Mouse (Mus musculus): ENCODE measurements around the gene 5730455P16Rik. TPM values are rescaled to one million over a fixed set of nuclear protein-coding genes. Genes with fewer than 3 reads are reported as not detected.

5730455P16Rik gene
- total and polyA plus RNA-seq, 3 experiments = 12.7 to 19.7 (median 15.0) TPM

DNA sequence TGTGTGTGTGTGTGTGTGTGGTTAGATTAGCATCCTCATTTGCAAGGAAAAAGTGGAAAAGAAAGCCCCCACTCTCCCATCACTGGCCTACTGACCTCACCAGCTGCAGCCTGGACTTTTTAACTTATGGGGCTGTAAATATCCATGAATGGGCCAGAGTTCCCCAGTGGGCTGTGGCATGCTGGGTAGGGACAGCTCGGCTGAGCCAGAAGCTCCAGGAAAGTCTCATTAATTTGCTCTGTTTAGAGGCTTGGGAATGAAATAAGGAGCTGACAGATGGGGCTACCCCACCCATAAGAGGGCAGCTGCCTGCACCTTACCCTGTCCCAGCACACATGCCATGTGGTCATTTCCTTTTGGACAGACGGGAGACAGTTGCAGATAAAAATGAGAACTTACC lies 65.8 kb downstream of the 5730455P16Rik start:
- no peak for DNase-seq (ENCODE audit: extremely low read depth)
- Histone ChIP-seq H3K9me3 (replicated peaks; ENCODE audit: low read length) (no peaks in the 10 kb centered on the region), H3K4me3 (replicated peaks in 1 of 3; ENCODE audit: low read depth in 2 of 3, low read length in 2 of 3, poor library complexity in 1 of 3) (no peak overlapping the region), H3K27ac (ENCODE audit: insufficient read depth, low read depth) (no peak overlapping the region), H3K4me1 (ENCODE audit: control insufficient read depth in 1 of 2, insufficient read depth in 2 of 2) (no peaks in the 10 kb centered on the region), H3K36me3 (replicated peaks in 1 of 2; ENCODE audit: control insufficient read depth in 1 of 2, insufficient read depth in 1 of 2, low read length in 1 of 2) (no peaks in the 10 kb centered on the region), H3K79me2 (replicated peaks; ENCODE audit: control insufficient read depth, extremely low read depth, insufficient read depth, poor library complexity, severe bottlenecking) (no peaks in the 10 kb centered on the region), H3K9ac (ENCODE audit: insufficient read depth, low read depth) (no peak overlapping the region), H3K27me3 (replicated peaks) (peaks cover 70% of the 10 kb centered on the region), H3K4me2 (ENCODE audit: insufficient read depth, low read depth, poor library complexity, severe bottlenecking) (no peak overlapping the region)
- dilution Hi-C loops (cut with MboI; ENCODE audit: extremely low pct_ligation_motif_present, extremely low pct_unique_long_range_greater_than_20kb, low sequenced_read_pairs) (no loop called here), in situ Hi-C loops (cut with MboI; ENCODE audit: low pct_ligation_motif_present, low pct_unique_long_range_greater_than_20kb, low sequenced_read_pairs) (no loop called here)
- no peak for TF ChIP-seq USF1 (IDR thresholded peaks at IDR 0.05; ENCODE audit: low read depth, low read length)
- TF ChIP-seq IRF4 (IDR thresholded peaks at IDR 0.05; ENCODE audit: low read depth, low read length) = no peak
- TF ChIP-seq JUND (conservative IDR thresholded peaks at IDR 0.05; ENCODE audit: low read depth, low read length) = no peak
- no peak for TF ChIP-seq TCF12 (IDR thresholded peaks at IDR 0.05; ENCODE audit: low read depth, low read length)
- no peak for TF ChIP-seq KAT2A (IDR thresholded peaks at IDR 0.05; ENCODE audit: insufficient replicate concordance, low read length)

DNA sequence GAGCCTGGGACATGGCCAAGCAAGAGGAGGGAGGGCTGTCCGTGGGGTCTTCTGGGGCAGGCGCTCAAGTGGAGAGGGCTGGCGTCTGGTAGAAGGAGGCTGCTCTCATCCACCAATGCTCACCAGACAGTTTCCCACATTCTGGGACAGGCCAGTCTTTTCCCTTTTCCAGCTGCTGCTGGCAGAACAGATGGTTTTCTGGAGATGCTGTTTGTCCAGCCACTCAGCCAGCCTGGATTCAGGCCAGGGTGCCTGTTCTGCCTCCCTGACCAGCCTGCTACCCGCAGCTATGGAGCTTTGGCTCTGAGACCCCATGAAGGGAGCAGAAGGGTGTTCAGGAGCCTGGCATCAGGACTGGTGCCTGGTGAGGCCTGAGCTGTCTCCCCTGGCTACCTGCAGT lies 66.6 kb downstream of the 5730455P16Rik start:
- no peaks in the 10 kb centered on the region for H3K9me3 ChIP-seq (replicated peaks; ENCODE audit: low read length)
- H3K4me1 ChIP-seq (ENCODE audit: control insufficient read depth in 1 of 2, insufficient read depth in 2 of 2) = no peaks in the 10 kb centered on the region
- H3K9ac ChIP-seq (ENCODE audit: insufficient read depth, low read depth) = no peak overlapping the region
- DNase-seq (ENCODE audit: extremely low read depth) = no peak
- H3K36me3 ChIP-seq (replicated peaks in 1 of 2; ENCODE audit: control insufficient read depth in 1 of 2, insufficient read depth in 1 of 2, low read length in 1 of 2) = no peaks in the 10 kb centered on the region
- no peaks in the 10 kb centered on the region for H3K79me2 ChIP-seq (replicated peaks; ENCODE audit: control insufficient read depth, extremely low read depth, insufficient read depth, poor library complexity, severe bottlenecking)
- dilution Hi-C loops (cut with MboI; ENCODE audit: extremely low pct_ligation_motif_present, extremely low pct_unique_long_range_greater_than_20kb, low sequenced_read_pairs) (no loop called here), in situ Hi-C loops (cut with MboI; ENCODE audit: low pct_ligation_motif_present, low pct_unique_long_range_greater_than_20kb, low sequenced_read_pairs) (no loop called here)
- no peak overlapping the region for H3K4me3 ChIP-seq (replicated peaks in 1 of 3; ENCODE audit: low read depth in 2 of 3, low read length in 2 of 3, poor library complexity in 1 of 3)
- TF ChIP-seq POLR2AphosphoS2 (IDR thresholded peaks at IDR 0.05; ENCODE audit: low read depth, low read length) (no peak), BHLHE40 (IDR thresholded peaks at IDR 0.05; ENCODE audit: low read depth, low read length) (no peak), MAFK (IDR thresholded peaks at IDR 0.05; ENCODE audit: insufficient replicate concordance, low read length) (no peak), USF2 (conservative IDR thresholded peaks at IDR 0.05; ENCODE audit: low read depth, low read length) (no peak), RAD21 (IDR thresholded peaks at IDR 0.05; ENCODE audit: low read depth, low read length) (no peak), POLR2A (IDR thresholded peaks at IDR 0.05; ENCODE audit: low read depth, low read length) (no peak), MYC (IDR thresholded peaks at IDR 0.05; ENCODE audit: low read depth, low read length) (no peak), TCF12 (IDR thresholded peaks at IDR 0.05; ENCODE audit: low read depth, low read length) (no peak), ZKSCAN1 (IDR thresholded peaks at IDR 0.05; ENCODE audit: borderline replicate concordance, low read depth, low read length) (no peak), KAT2A (IDR thresholded peaks at IDR 0.05; ENCODE audit: insufficient replicate concordance, low read length) (no peak), SMC3 (IDR thresholded peaks at IDR 0.05; ENCODE audit: low read depth, low read length) (no peak), SIN3A (IDR thresholded peaks at IDR 0.05; ENCODE audit: low read length) (no peak), TBP (conservative IDR thresholded peaks at IDR 0.05; ENCODE audit: low read depth, low read length) (no peak), UBTF (IDR thresholded peaks at IDR 0.05; ENCODE audit: low read depth, low read length) (no peak), JUN (IDR thresholded peaks at IDR 0.05; ENCODE audit: insufficient read depth, low read depth, low read length) (no peak), ZMIZ1 (IDR thresholded peaks at IDR 0.05; ENCODE audit: low read depth, low read length) (no peak), PAX5 (IDR thresholded peaks at IDR 0.05; ENCODE audit: low read length) (no peak), USF1 (IDR thresholded peaks at IDR 0.05; ENCODE audit: low read depth, low read length) (no peak), IRF4 (IDR thresholded peaks at IDR 0.05; ENCODE audit: low read depth, low read length) (no peak), ZC3H11A (IDR thresholded peaks at IDR 0.05; ENCODE audit: low read depth, low read length) (no peak)
- no peak overlapping the region for H3K4me2 ChIP-seq (ENCODE audit: insufficient read depth, low read depth, poor library complexity, severe bottlenecking)
- peaks cover 66% of the 10 kb centered on the region for H3K27me3 ChIP-seq (replicated peaks)
- H3K27ac ChIP-seq (ENCODE audit: insufficient read depth, low read depth) = no peak overlapping the region

Other genes with a start within 250 kb of the 5730455P16Rik start
- 34.4 and 36.6 TPM in 2 replicates for gene Tefm, start 235.9 kb downstream of the 5730455P16Rik start, total RNA-seq (2012; rRNA removed)
- gene Tefm, start 235.9 kb downstream of the 5730455P16Rik start, total RNA-seq (2014; rRNA removed) = 70.2 and 76.1 TPM in 2 replicates
- gene Tefm, start 235.9 kb downstream of the 5730455P16Rik start, polyA plus RNA-seq (2012; ENCODE audit: insufficient read length, low read depth) = 42.1 and 43.9 TPM in 2 replicates
- gene Adap2, start 223.9 kb downstream of the 5730455P16Rik start, total RNA-seq (2012; rRNA removed) = not detected in 2 replicates
- gene Adap2, start 223.9 kb downstream of the 5730455P16Rik start, total RNA-seq (2014; rRNA removed) = 0.12 TPM in 1 of 2 replicates, not detected in the other
- 0.49 and 0.86 TPM in 2 replicates for gene Adap2, start 223.9 kb downstream of the 5730455P16Rik start, polyA plus RNA-seq (2012; ENCODE audit: insufficient read length, low read depth)
- gene Rnf135, start 194.2 kb downstream of the 5730455P16Rik start, total RNA-seq (2012; rRNA removed) = 11.7 and 12.4 TPM in 2 replicates
- 10.9 and 11.1 TPM in 2 replicates for gene Rnf135, start 194.2 kb downstream of the 5730455P16Rik start, total RNA-seq (2014; rRNA removed)
- gene Rnf135, start 194.2 kb downstream of the 5730455P16Rik start, polyA plus RNA-seq (2012; ENCODE audit: insufficient read length, low read depth) = 9.6 and 11.3 TPM in 2 replicates
- gene Rhot1, start 169.0 kb downstream of the 5730455P16Rik start, total RNA-seq (2012; rRNA removed) = 33.1 and 36.3 TPM in 2 replicates
- 73.3 and 83.5 TPM in 2 replicates for gene Rhot1, start 169.0 kb downstream of the 5730455P16Rik start, total RNA-seq (2014; rRNA removed)
- gene Rhot1, start 169.0 kb downstream of the 5730455P16Rik start, polyA plus RNA-seq (2012; ENCODE audit: insufficient read length, low read depth) = 55.3 and 61.0 TPM in 2 replicates
- 0.88 and 1.4 TPM in 2 replicates for gene Rhbdl3, start 77.1 kb downstream of the 5730455P16Rik start, total RNA-seq (2012; rRNA removed)
- gene Rhbdl3, start 77.1 kb downstream of the 5730455P16Rik start, total RNA-seq (2014; rRNA removed) = 0.34 and 0.46 TPM in 2 replicates
- 0.46 and 0.70 TPM in 2 replicates for gene Rhbdl3, start 77.1 kb downstream of the 5730455P16Rik start, polyA plus RNA-seq (2012; ENCODE audit: insufficient read length, low read depth)
- gene Zfp207, start 5.2 kb upstream of the 5730455P16Rik start, total RNA-seq (2012; rRNA removed) = 137 and 185 TPM in 2 replicates
- gene Zfp207, start 5.2 kb upstream of the 5730455P16Rik start, total RNA-seq (2014; rRNA removed) = 296 and 345 TPM in 2 replicates
- 196 and 231 TPM in 2 replicates for gene Zfp207, start 5.2 kb upstream of the 5730455P16Rik start, polyA plus RNA-seq (2012; ENCODE audit: insufficient read length, low read depth)
- gene Psmd11, start 50.6 kb upstream of the 5730455P16Rik start, total RNA-seq (2012; rRNA removed) = 141 and 157 TPM in 2 replicates
- gene Psmd11, start 50.6 kb upstream of the 5730455P16Rik start, total RNA-seq (2014; rRNA removed) = 105 and 116 TPM in 2 replicates
- 179 and 191 TPM in 2 replicates for gene Psmd11, start 50.6 kb upstream of the 5730455P16Rik start, polyA plus RNA-seq (2012; ENCODE audit: insufficient read length, low read depth)
- 12.7 and 23.3 TPM in 2 replicates for gene Cdk5r1, start 99.0 kb upstream of the 5730455P16Rik start, total RNA-seq (2012; rRNA removed)
- gene Cdk5r1, start 99.0 kb upstream of the 5730455P16Rik start, total RNA-seq (2014; rRNA removed) = 2.6 and 2.8 TPM in 2 replicates
- gene Cdk5r1, start 99.0 kb upstream of the 5730455P16Rik start, polyA plus RNA-seq (2012; ENCODE audit: insufficient read length, low read depth) = 2.7 and 3.5 TPM in 2 replicates

Data from CH12.LX (cell line).